Mouse (Mus musculus): Measurements from ENCODE around the gene Slc12a8.

The Slc12a8 gene

GRCm38 (mm10) chr16:33544346-33544745 is 27.2 kb downstream of the Slc12a8 start:
- no peak for DNase-seq (ENCODE audit: low spot score)

- no peak for DNase-seq (ENCODE audit: low spot score)
Measured at GRCm38 (mm10) chr16:33545530-33545929, 28.4 kb downstream of the Slc12a8 start.

GRCm38 (mm10) chr16:33553689-33554342 is 36.7 kb downstream of the Slc12a8 start:
- DNase-seq (ENCODE audit: low spot score), result no peak

GRCm38 (mm10) chr16:33558121-33558520 is 41.0 kb downstream of the Slc12a8 start:
- DNase-seq (ENCODE audit: low spot score), result no peak

- DNase-seq (ENCODE audit: low spot score), result peak; percentile 89
Measured at GRCm38 (mm10) chr16:33560281-33560680, 43.2 kb downstream of the Slc12a8 start.

- DNase-seq (ENCODE audit: low spot score), result no peak
Measured at GRCm38 (mm10) chr16:33561308-33562009, 44.3 kb downstream of the Slc12a8 start.

- peak; percentile 58 for DNase-seq (ENCODE audit: low spot score)
Measured at GRCm38 (mm10) chr16:33562874-33563537, 45.9 kb downstream of the Slc12a8 start.

GRCm38 (mm10) chr16:33563538-33564013 is 46.4 kb downstream of the Slc12a8 start:
- DNase-seq (ENCODE audit: low spot score), result no peak

GRCm38 (mm10) chr16:33566467-33566866 is 49.3 kb downstream of the Slc12a8 start:
- no peak for DNase-seq (ENCODE audit: low spot score)

- DNase-seq (ENCODE audit: low spot score), result no peak
Measured at GRCm38 (mm10) chr16:33567736-33568135, 50.6 kb downstream of the Slc12a8 start.

- no peak for DNase-seq (ENCODE audit: low spot score)
Measured at GRCm38 (mm10) chr16:33568269-33569016, 51.3 kb downstream of the Slc12a8 start.

GRCm38 (mm10) chr16:33572646-33573045 is 55.5 kb downstream of the Slc12a8 start:
- DNase-seq (ENCODE audit: low spot score), result no peak

- DNase-seq (ENCODE audit: low spot score), result no peak
Measured at GRCm38 (mm10) chr16:33573703-33574102, 56.6 kb downstream of the Slc12a8 start.

GRCm38 (mm10) chr16:33575728-33576127 is 58.6 kb downstream of the Slc12a8 start:
- DNase-seq (ENCODE audit: low spot score), result no peak

- DNase-seq (ENCODE audit: low spot score), result no peak
Measured at GRCm38 (mm10) chr16:33576271-33577189, 59.4 kb downstream of the Slc12a8 start.

- no peak for DNase-seq (ENCODE audit: low spot score)
Measured at GRCm38 (mm10) chr16:33578462-33578861, 61.3 kb downstream of the Slc12a8 start.

GRCm38 (mm10) chr16:33580331-33580730 is 63.2 kb downstream of the Slc12a8 start:
- no peak for DNase-seq (ENCODE audit: low spot score)

GRCm38 (mm10) chr16:33580736-33581241 is 63.7 kb downstream of the Slc12a8 start:
- peak; percentile 55 for DNase-seq (ENCODE audit: low spot score)

- peak; percentile 67 for DNase-seq (ENCODE audit: low spot score)
Measured at GRCm38 (mm10) chr16:33581661-33582099, 64.6 kb downstream of the Slc12a8 start.

- no peak for DNase-seq (ENCODE audit: low spot score)
Measured at GRCm38 (mm10) chr16:33582495-33582894, 65.4 kb downstream of the Slc12a8 start.

GRCm38 (mm10) chr16:33583333-33583732 is 66.2 kb downstream of the Slc12a8 start:
- no peak for DNase-seq (ENCODE audit: low spot score)

Measured in urinary bladder, postnatal 14 days (tissue).